Mouse (Mus musculus): ENCODE data around the gene Hoxd11.

The Hoxd11 gene

DNA sequence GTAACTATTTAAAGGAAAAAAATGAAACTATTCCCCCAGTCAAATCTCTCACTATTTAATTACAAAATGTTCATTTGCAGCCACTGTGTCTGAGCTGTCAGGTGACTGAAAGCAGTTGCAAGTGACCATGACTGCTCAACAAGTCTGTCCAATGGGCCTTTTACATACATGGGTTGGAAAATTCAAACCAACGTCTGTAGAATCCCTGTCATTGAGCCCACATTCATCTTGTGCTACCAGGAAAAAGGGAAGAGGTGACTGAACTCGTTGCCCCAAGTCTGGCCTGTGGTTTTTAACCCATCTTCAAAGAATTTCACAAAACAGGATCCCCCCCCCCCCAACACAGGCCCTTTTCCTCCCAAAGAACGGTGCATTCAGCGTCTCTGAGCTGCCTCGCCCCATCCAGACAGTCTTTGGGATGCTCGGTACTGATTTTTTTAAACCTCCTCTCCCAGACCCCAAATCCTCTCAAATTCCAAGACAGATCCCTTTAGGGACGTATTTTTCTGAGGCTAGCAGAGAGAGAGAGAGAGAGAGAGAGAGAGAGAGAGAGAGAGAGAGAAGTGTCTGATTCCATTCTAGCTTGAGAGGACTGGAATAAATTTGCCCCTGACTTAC, 16.6 kb downstream of the Hoxd11 start:
- DNase-seq (ENCODE audit: low spot score), result no peak

DNA sequence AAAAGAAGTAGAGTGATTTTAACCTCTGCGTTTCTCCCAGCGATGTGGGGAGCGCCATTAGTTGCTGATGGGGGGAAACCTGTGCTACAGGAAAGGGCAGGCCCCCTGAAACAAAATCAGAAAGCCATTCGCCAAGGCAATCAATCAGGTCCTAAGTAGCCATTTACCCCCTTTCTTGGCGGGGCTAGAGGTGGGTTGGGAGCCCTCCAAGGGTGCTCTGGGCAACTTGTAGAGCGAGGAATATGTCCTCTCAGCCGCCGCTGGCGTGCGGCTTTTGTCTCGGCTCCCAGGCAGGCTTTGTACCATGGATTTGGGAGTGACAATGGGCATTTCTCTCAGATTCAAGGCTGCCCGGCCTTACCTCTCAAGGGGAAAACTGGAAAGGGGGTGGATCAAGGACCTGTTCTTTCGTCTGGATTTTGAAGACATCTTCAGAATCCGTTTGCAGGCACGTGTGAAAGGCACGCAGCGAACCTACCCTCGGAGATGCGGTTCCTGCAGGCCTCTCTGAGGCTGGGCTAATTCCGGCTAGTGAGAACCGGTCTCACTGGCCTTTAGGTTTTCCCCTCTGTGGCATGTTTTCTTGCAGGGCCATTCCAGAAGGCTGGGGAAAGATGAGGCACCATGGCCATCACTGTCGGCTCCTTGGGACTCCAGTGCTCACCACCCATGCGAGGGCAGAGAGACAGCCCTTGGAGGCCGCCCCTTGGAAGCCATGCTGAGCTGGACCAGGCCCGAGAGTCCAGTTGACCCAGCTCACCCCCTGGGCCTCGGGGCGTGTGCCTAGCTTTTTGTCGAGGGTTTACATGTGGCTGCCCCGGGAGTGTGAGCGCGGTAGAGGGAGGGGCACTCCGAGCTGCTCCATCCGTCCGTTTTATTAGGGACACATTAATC, 17.3 kb downstream of the Hoxd11 start:
- no peak for DNase-seq (ENCODE audit: low spot score)

DNA sequence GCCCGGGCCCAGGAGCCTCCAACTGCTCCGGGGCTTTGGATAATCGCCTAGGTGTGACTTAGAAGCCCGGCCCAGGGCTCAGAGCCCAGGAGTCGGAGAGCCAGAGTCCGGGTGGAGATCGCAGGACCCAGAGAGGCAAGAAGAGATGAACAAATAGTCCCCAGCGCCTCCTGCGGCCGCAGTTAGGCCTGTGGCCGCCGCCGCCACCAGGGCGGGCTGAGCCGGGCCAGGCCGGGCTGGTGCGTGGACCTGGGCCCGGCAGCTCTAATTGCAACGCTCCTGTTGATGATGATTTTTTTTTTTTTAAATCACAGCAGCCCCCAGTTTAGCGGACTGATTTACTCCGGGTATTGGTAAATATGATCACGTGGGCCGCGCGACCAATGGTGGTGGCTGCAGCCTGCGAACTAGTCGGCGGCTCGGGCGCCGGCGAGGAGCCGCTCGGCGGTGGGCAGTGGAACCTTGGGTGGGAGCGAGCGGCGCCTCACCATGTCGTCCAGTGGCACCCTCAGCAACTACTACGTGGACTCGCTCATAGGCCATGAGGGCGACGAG, 18.3 kb downstream of the Hoxd11 start, which contains the start of gene Hoxd9:
TSS of gene Hoxd9 (plus strand) at position 161 of the 555 bp plus-strand sequence.
- DNase-seq (ENCODE audit: low spot score), result peak; percentile 79

DNA sequence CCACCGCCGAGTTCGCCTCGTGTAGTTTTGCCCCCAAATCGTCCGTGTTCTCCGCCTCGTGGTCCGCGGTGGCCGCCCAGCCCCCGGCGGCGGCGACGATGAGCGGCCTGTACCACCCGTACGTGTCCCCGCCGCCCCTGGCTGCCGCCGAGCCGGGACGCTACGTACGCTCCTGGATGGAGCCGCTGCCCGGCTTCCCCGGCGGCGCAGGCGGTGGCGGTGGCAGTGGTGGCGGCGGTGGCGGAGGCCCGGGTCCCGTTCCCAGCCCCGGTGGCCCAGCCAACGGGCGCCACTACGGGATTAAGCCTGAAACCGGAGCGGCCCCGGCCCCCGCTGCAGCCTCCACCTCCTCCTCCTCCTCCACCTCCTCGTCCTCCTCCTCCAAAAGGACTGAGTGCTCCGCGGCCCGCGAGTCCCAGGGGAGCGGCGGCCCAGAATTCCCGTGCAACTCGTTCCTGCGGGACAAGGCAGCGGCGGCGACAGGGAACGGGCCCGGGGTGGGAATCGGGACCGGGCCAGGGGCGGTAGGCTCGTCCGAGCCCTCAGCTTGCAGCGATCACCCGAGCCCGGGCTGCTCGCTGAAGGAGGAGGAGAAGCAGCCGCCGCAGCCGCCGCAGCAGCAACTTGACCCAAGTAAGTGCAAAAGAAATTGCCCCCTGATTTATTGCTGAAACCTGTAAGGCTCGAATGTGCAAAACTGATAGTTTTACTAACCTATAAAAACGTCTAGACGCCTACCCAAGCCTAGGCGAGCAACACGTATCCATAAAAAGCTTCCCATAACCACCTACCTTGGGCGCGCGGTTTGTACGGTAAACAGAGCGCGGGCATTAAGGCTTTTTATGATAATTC, 19.1 kb downstream of the Hoxd11 start:
- DNase-seq (ENCODE audit: low spot score), result peak; percentile 53

DNA sequence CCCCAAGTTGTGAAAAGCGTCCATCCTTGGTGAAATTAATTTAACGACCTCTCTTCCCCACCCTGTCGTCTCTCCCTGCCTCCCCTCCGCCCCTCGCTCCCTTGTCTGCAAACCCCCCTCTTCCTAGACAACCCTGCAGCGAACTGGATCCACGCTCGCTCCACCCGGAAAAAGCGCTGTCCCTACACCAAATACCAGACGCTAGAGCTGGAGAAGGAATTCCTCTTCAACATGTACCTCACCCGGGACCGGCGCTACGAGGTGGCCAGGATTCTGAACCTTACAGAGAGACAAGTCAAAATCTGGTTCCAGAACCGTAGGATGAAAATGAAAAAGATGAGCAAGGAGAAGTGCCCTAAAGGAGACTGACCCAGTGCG, 19.7 kb downstream of the Hoxd11 start:
- no peak for DNase-seq (ENCODE audit: low spot score)

DNA sequence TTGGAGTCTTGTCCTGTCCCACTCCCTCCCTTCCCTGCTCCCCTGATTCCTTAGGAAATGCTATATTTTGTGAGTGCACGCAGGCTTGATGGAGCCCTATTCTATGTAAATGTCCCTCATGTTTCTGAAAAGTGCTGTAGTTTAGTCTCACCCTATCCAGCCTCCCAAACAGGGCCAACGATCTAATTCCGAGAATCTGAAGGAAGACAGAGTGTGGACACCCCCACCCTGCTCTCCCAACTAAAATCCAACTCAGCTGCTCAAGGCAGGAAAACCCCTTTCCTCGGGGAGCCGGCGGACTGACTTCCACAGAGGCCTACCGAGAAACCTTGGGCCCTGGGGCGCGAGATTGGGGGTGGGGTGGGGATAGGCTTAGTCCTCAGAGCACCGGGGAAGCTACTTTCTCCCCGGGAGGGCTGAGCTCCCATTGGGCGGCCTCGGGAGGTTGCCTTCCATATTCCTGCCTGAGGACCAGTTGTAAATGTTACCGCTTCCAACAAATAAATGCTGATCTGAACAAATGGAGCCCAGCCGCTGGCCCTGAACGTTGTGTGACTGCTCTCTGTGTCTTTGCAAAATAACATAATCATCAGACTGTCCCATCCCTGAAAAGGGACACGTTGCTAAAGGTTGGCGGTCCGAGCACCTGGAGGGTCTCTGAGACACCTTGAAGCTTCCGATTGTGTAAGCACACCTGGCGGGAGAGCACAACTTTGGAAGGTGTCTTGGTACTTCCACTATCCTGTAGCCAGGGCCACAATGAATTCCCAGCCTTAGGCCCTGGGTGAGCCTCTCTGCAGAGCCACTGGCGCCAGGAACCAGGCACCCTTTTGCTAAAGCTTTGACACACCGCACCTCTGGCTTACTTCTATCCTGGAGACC, 20.5 kb downstream of the Hoxd11 start:
- no peak for DNase-seq (ENCODE audit: low spot score)

DNA sequence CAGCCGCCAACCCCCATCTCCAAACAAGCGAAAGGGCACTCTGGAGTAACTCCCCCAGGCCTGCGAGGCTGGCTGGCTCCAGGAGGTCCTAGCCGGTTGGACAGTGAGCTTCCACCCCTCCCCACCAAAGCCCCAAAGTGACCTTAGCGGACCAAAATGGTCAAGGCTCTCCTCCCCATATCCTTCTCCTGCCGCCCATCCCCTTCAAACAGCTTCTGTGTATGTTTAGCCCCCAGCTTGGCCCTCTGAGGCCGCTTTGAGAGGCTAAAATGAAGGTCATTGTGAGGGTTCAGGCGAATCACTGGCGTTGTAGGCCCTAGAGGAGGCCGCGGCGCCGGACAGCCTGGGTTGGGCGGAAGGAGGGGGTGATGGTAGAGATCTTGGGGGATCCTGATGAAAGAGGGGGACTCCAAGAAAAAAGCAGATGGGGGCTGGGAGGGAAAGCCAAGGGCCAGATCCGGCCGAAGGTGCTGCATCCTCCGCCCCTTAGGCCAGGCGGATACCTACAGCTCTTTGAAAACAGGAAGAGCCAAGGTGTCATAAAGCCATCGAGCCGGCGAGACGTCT, 21.3 kb downstream of the Hoxd11 start:
- DNase-seq (ENCODE audit: low spot score), result no peak

DNA sequence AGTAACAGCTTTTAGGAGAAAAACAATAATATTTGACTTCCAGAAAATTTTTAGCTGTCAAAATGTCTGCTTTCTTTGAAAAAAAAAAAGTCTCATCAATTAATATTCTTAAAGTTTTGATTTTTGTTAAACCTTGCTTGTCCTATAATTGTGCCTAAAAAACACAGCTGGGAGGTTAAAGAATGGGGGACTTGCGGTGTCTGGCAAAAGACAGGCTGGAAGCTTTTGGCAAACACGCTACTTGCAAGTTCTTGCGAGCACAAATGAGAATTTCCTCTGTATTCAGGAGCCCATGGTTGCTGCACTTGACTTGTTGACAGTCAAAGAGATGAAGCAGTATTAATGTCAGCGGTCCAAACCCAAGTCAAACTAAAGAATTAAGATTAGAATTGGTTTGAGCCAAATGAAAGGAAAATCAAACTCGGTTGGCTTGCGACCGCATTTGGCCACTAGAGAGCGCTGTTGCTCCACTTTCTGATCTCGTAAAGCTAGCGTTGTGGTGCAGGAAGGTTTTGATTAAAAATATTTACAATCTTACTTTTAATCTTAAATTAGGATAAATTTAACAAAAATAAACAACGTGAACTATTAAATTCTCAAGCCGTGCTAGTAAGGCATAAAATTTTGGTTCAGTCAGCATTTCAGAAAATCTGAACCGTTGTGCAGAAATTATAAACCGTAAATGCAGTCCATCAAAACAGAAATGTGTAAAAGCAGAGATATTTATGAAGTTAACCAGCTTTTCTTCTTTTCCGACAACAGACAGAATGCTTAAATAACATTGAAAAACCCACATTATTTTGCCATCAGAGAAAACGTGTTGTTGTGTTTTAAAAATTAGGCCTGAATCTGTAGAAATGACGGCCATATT, 22.8 kb downstream of the Hoxd11 start:
- DNase-seq (ENCODE audit: low spot score), result peak; percentile 85

DNA sequence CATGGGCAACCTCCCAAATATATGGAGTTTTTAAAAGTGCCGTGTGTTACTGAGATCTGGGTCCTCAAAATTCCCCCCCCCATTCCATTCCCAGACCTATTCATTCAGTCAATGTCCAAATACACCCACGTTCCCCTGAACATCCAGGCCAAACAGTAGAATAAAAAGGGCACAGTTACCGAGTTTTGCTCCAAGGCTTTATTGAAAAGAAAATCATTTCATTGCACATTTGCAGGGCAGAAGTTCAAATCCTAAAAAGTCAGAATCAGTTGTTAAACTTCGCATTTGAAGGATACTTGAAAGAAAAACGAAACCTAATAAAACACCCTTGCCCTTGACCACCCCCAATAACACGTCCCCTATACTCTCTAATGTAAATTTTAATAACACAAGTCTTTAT, 23.5 kb downstream of the Hoxd11 start:
- DNase-seq (ENCODE audit: low spot score), result no peak

DNA sequence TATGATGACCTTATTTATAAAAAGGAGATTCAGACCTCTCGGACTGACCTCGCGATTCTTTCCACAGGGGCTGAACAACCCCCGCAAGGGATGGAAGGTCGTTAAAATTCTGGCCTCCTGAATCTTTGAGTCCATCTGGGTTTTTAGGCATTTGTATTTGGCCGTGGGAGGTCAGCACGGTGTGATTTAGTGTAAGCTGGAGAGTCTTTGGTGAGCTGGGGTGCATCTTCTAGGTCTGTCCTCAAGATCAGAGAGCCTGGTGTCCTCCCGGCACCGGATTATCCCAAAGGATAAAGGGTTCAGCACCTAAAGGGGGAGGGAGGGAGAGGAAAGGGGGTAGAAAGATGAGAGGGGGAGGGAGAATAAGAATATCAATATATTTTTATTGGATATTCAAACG, 24.0 kb downstream of the Hoxd11 start:
- DNase-seq (ENCODE audit: low spot score), result no peak

DNA sequence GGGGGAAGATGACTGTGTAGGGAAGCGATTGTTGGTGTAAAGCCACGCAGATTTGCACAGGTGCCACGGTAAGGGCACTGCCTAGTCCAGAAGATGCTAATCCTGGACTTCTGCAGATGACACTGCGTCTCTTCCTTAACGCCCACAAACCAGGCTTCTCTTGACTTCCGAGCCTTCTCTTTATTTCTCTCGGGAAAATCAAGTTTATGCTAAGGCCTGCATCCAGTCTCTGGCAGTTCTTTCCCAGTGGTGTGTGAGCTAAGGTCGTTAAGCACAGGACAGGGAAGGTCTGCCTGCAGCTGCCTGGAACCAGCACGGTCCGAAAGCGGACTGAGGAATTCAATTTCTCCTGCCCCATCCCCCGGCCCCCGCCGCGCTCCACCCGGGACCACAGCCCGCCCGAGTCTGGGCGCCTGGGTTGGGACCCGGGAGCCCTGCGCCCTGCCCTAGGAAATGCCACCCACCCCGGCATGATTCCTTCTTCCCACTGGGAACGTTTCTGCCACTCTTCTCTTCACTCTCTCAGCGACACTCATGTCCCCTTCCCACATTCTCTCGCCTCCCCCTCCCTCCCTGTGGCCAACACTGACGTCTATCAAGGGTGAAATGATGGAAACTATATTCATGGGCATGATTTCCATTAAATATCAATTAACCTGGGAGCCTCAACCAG, 24.5 kb downstream of the Hoxd11 start:
- DNase-seq (ENCODE audit: low spot score), result no peak

DNA sequence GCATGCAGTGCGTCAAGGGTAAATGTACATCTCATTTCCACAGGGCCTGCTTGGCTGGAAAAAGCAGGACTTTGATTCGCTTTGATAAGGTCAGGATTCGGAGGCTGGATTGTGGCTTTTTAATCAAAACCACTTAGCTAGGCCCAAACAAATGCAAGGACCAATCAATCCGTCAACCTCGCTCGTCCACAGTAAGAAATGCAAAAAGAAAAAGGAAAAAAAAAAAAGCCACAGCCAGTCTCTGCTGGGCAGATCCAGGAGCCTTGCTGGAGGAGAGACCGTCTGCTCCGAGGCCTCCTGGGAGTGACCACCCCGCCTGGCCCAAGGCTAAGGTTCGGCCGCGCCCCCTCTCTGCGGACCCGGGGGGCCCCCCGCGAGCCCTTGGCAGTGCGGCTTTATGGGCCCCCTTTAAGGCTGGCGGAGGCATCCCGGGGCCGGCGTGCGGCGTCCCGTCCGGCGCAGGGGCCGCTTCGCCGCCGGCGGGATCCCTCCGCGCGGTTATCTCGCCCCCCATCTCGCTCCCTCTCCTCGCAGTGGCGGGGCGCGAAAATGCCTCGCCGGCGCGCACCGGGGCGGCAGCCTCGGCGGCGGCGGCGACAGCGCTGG, 25.1 kb downstream of the Hoxd11 start, which contains the start of gene Hoxd8:
TSS of gene Hoxd8 (plus strand) at position 223 of the 606 bp plus-strand sequence.
- peak; percentile 88 for DNase-seq (ENCODE audit: low spot score)

DNA sequence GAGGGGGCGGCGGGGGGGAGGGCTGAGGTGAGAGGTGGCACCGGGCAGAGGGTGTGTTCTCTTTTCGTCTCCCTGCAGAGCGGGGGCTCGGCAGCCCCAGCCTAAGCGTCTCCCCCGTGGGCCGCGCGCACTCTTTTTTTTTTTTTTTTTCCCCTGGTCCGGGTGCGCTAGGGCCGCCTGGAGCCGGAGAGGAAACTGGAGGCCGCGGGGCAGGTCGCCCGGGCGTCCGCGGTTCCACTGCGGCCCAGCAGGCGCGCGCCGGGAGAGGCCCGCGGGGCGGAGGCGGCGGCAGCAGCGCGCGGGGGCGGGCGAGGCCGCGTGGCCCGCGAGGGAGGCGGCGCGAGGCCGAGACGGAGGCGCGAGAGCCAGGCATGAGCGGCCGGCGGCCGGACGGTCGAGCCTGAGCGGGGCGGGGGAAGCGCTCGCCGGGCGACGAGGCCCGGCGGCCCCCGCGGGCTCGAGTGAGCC, 25.7 kb downstream of the Hoxd11 start:
- DNase-seq (ENCODE audit: low spot score), result peak; percentile 53

DNA sequence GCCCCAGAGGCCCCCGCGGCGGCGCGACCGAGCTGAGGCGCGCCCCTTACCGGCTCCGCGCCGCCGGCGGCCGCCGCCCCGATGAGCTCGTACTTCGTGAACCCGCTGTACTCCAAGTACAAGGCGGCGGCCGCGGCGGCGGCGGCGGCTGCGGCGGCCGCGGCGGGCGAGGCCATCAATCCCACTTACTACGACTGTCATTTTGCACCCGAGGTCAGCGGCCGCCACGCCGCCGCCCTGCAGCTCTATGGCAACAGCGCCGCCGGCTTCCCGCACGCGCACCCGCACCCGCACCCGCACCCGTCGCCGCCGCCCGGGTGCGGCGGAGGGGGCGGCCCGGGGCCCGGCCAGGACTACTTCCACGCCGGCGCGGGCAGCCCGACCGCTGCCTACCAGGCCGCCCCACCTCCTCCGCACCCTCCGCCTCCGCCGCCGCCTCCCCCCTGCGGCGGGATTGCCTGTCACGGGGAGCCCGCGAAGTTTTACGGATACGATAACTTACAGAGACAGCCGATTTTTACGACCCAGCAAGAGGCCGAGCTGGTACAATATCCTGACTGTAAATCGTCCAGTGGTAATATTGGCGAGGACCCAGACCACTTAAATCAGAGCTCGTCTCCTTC, 26.2 kb downstream of the Hoxd11 start:
- DNase-seq (ENCODE audit: low spot score), result peak; percentile 70

DNA sequence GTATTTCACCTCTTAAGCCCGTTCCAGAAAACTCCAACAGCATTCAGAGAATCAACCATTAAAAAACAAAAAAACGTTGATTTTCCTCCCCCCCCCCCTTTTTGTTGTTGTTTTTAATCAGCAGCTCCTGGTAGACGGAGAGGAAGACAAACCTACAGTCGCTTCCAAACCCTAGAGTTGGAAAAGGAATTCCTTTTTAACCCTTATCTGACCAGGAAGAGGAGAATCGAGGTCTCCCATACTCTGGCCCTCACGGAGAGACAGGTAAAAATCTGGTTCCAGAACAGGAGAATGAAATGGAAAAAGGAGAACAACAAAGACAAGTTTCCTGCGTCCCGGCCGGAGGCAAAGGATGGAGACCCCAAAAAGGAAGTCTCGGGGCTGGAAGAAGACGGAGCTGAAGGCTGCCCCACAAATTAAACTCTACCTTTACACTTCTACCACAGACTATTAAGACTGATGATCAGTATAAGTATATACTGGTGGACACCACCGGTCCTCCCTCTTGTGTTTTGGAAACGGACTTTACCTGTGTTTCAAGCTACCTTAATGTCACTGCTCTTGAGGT, 27.1 kb downstream of the Hoxd11 start:
- no peak for DNase-seq (ENCODE audit: low spot score)

DNA sequence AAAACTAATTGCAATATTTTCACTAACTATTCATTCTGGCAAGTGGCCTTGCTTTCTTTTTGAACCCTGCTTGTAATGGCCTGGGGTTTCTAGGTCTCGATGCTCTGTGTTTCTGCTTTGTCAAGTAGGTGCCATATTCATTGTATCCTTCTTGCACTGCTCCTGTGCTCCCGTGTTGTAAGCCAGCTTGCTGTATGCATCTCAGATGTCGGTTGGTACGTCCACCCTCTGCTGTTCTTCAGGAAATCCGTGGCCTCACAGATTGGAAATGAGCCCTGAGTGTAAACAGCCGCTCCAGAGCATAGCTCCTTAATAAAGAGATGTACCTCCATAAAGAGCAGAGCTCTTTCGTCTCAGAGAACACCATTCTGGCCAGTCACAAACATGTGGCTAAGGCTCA, 28.2 kb downstream of the Hoxd11 start:
- DNase-seq (ENCODE audit: low spot score), result no peak

DNA sequence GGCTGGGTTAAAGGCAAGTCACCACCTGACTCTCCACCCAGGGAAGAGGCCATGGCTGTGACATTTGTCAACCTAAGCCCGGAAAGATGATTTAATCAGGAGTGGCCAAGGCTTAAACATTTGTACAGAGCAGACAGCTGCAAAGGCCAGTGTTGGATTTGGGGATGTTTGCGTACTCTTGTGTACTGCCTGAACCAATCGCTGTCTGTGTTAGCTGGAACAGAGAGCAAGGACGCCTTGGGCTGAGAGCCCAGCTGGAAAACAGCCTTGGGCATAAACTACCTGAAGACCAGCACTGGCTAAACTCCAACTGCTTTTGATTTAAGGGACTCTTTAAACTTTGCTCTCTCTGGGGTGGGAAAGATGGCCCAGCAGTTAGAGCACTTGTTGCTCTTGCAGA, 29.3 kb downstream of the Hoxd11 start:
- peak; percentile 38 for DNase-seq (ENCODE audit: low spot score)

Measured in urinary bladder, postnatal 14 days (tissue).